Mouse (Mus musculus) stomach, postnatal 0 days (tissue): ENCODE measurements around the gene Sowahb.

Source experiments
- CTCF ChIP-seq: IDR thresholded peaks from 2 replicates; pipeline ENCODE4 v1.5.1; 2016; ENCODE audit warnings: antibody characterized with exemption, low read depth, mild to moderate bottlenecking, moderate library complexity
- EP300 ChIP-seq: optimal IDR thresholded peaks from 2 replicates; pipeline ENCODE3; 2016; ENCODE audit warnings: antibody characterized with exemption

- TF ChIP-seq CTCF: no peak
- no peak for TF ChIP-seq EP300
Measured at GRCm38 (mm10) chr5:93041276-93041675, 3.5 kb downstream of the Sowahb start.
